Mouse (Mus musculus): ENCODE results near the gene Med13l. TPM values are rescaled to one million over a fixed set of nuclear protein-coding genes. Genes with fewer than 3 reads are reported as not detected.

Med13l gene
- total and polyA plus RNA-seq, 2 experiments = 4.2 to 5.0 TPM

- no peak for DNase-seq (ENCODE audit: extremely low read depth, low read depth, low spot score)
- peaks cover 4% of the 10 kb centered on the region; the same call in 1 of the 2 replicates for H3K79me2 ChIP-seq (ENCODE audit: control insufficient read depth, insufficient read depth, low read length)
- no peak overlapping the region for H3K4me3 ChIP-seq (ENCODE audit: insufficient read depth, low read depth, low read length)
- no peaks in the 10 kb centered on the region for H3K27me3 ChIP-seq (ENCODE audit: control insufficient read depth, insufficient read depth, low read length)
- H3K36me3 ChIP-seq (ENCODE audit: control insufficient read depth, insufficient read depth, low read length) = peaks cover 7% of the 10 kb centered on the region; the same call in 1 of the 2 replicates
- H3K4me1 ChIP-seq (ENCODE audit: control insufficient read depth, insufficient read depth, low read length) = no peaks in the 10 kb centered on the region
- H3K27ac ChIP-seq (replicated peaks; ENCODE audit: insufficient read depth, low read depth, low read length) = no peak overlapping the region
- no peak overlapping the region for H3K9ac ChIP-seq (ENCODE audit: low read depth, low read length)
- WGBS = 90% methylated on average over 3 of the region's 3 CpGs
- TF ChIP-seq CTCF (IDR thresholded peaks at IDR 0.05; ENCODE audit: low read depth, low read length) = no peak
- TF ChIP-seq POLR2A (IDR thresholded peaks at IDR 0.05; ENCODE audit: extremely low read depth, insufficient read depth, low read length) = no peak
Observed at GRCm38 (mm10) chr5:118722456-118722855, 162.0 kb downstream of the Med13l start.

GRCm38 (mm10) chr5:118725425-118725824, 164.9 kb downstream of the Med13l start:
- whole genome bisulfite sequencing = 89% methylated on average over 6 of the region's 6 CpGs
- TF ChIP-seq CTCF (IDR thresholded peaks at IDR 0.05; ENCODE audit: low read depth, low read length) (no peak), POLR2A (IDR thresholded peaks at IDR 0.05; ENCODE audit: extremely low read depth, insufficient read depth, low read length) (no peak)
- no peak for DNase-seq (ENCODE audit: extremely low read depth, low read depth, low spot score)
- H3K9ac ChIP-seq (ENCODE audit: low read depth, low read length) = no peak overlapping the region
- no peak overlapping the region for H3K4me3 ChIP-seq (ENCODE audit: insufficient read depth, low read depth, low read length)
- H3K27me3 ChIP-seq (ENCODE audit: control insufficient read depth, insufficient read depth, low read length) = no peaks in the 10 kb centered on the region
- no peaks in the 10 kb centered on the region for H3K4me1 ChIP-seq (ENCODE audit: control insufficient read depth, insufficient read depth, low read length)
- peaks cover 14% of the 10 kb centered on the region; the same call in 1 of the 2 replicates for H3K36me3 ChIP-seq (ENCODE audit: control insufficient read depth, insufficient read depth, low read length)
- no peak overlapping the region for H3K27ac ChIP-seq (replicated peaks; ENCODE audit: insufficient read depth, low read depth, low read length)
- H3K79me2 ChIP-seq (ENCODE audit: control insufficient read depth, insufficient read depth, low read length) = peaks cover 3% of the 10 kb centered on the region; the same call in 1 of the 2 replicates

- TF ChIP-seq POLR2A (IDR thresholded peaks at IDR 0.05; ENCODE audit: extremely low read depth, insufficient read depth, low read length) = no peak
- no peak overlapping the region for H3K9ac ChIP-seq (ENCODE audit: low read depth, low read length)
- peaks cover 3% of the 10 kb centered on the region; the same call in 1 of the 2 replicates for H3K79me2 ChIP-seq (ENCODE audit: control insufficient read depth, insufficient read depth, low read length)
- no peaks in the 10 kb centered on the region for H3K4me1 ChIP-seq (ENCODE audit: control insufficient read depth, insufficient read depth, low read length)
- no peak overlapping the region for H3K4me3 ChIP-seq (ENCODE audit: insufficient read depth, low read depth, low read length)
- H3K36me3 ChIP-seq (ENCODE audit: control insufficient read depth, insufficient read depth, low read length) = peaks cover 17% of the 10 kb centered on the region; the same call in 1 of the 2 replicates
- WGBS = 82% methylated on average over 10 of the region's 10 CpGs
- no peak for DNase-seq (ENCODE audit: extremely low read depth, low read depth, low spot score)
- no peak overlapping the region for H3K27ac ChIP-seq (replicated peaks; ENCODE audit: insufficient read depth, low read depth, low read length)
- H3K27me3 ChIP-seq (ENCODE audit: control insufficient read depth, insufficient read depth, low read length) = no peaks in the 10 kb centered on the region
Observed at GRCm38 (mm10) chr5:118725886-118726505, 165.5 kb downstream of the Med13l start.

GRCm38 (mm10) chr5:118727336-118727735, 166.9 kb downstream of the Med13l start:
- DNase-seq (ENCODE audit: extremely low read depth, low read depth, low spot score) = no peak
- H3K4me1 ChIP-seq (ENCODE audit: control insufficient read depth, insufficient read depth, low read length) = no peaks in the 10 kb centered on the region
- H3K27me3 ChIP-seq (ENCODE audit: control insufficient read depth, insufficient read depth, low read length) = no peaks in the 10 kb centered on the region
- no peaks in the 10 kb centered on the region; the same call in 1 of the 2 replicates for H3K79me2 ChIP-seq (ENCODE audit: control insufficient read depth, insufficient read depth, low read length)
- H3K9ac ChIP-seq (ENCODE audit: low read depth, low read length) = no peak overlapping the region
- H3K4me3 ChIP-seq (ENCODE audit: insufficient read depth, low read depth, low read length) = no peak overlapping the region
- H3K27ac ChIP-seq (replicated peaks; ENCODE audit: insufficient read depth, low read depth, low read length) = no peak overlapping the region
- H3K36me3 ChIP-seq (ENCODE audit: control insufficient read depth, insufficient read depth, low read length) = peaks cover 21% of the 10 kb centered on the region; the same call in 1 of the 2 replicates
- WGBS = 88% methylated on average over 16 of the region's 16 CpGs
- TF ChIP-seq CTCF (IDR thresholded peaks at IDR 0.05; ENCODE audit: low read depth, low read length) (no peak), POLR2A (IDR thresholded peaks at IDR 0.05; ENCODE audit: extremely low read depth, insufficient read depth, low read length) (no peak)

- DNase-seq (ENCODE audit: extremely low read depth, low read depth, low spot score) = no peak
- no peak overlapping the region for H3K4me3 ChIP-seq (ENCODE audit: insufficient read depth, low read depth, low read length)
- no peak overlapping the region for H3K9ac ChIP-seq (ENCODE audit: low read depth, low read length)
- no peak for TF ChIP-seq CTCF (IDR thresholded peaks at IDR 0.05; ENCODE audit: low read depth, low read length)
- TF ChIP-seq POLR2A (IDR thresholded peaks at IDR 0.05; ENCODE audit: extremely low read depth, insufficient read depth, low read length) = no peak
- H3K79me2 ChIP-seq (ENCODE audit: control insufficient read depth, insufficient read depth, low read length) = no peaks in the 10 kb centered on the region
- no peaks in the 10 kb centered on the region for H3K27me3 ChIP-seq (ENCODE audit: control insufficient read depth, insufficient read depth, low read length)
- no peak overlapping the region for H3K27ac ChIP-seq (replicated peaks; ENCODE audit: insufficient read depth, low read depth, low read length)
- WGBS = 86% methylated on average over 3 of the region's 3 CpGs
- no peaks in the 10 kb centered on the region for H3K4me1 ChIP-seq (ENCODE audit: control insufficient read depth, insufficient read depth, low read length)
- H3K36me3 ChIP-seq (ENCODE audit: control insufficient read depth, insufficient read depth, low read length) = peaks cover 25% of the 10 kb centered on the region
Observed at GRCm38 (mm10) chr5:118732221-118732620, 171.7 kb downstream of the Med13l start.

GRCm38 (mm10) chr5:118732651-118733050, 172.2 kb downstream of the Med13l start:
- H3K79me2 ChIP-seq (ENCODE audit: control insufficient read depth, insufficient read depth, low read length) = no peaks in the 10 kb centered on the region
- no peak for DNase-seq (ENCODE audit: extremely low read depth, low read depth, low spot score)
- no peak overlapping the region for H3K27ac ChIP-seq (replicated peaks; ENCODE audit: insufficient read depth, low read depth, low read length)
- no peak overlapping the region for H3K9ac ChIP-seq (ENCODE audit: low read depth, low read length)
- 95% methylated on average over 8 of the region's 8 CpGs for WGBS
- peaks cover 24% of the 10 kb centered on the region for H3K36me3 ChIP-seq (ENCODE audit: control insufficient read depth, insufficient read depth, low read length)
- no peak overlapping the region for H3K4me3 ChIP-seq (ENCODE audit: insufficient read depth, low read depth, low read length)
- no peak for TF ChIP-seq POLR2A (IDR thresholded peaks at IDR 0.05; ENCODE audit: extremely low read depth, insufficient read depth, low read length)
- TF ChIP-seq CTCF (IDR thresholded peaks at IDR 0.05; ENCODE audit: low read depth, low read length) = no peak
- no peaks in the 10 kb centered on the region for H3K4me1 ChIP-seq (ENCODE audit: control insufficient read depth, insufficient read depth, low read length)
- H3K27me3 ChIP-seq (ENCODE audit: control insufficient read depth, insufficient read depth, low read length) = no peaks in the 10 kb centered on the region

Data from liver, adult 2 months (tissue).